Mouse (Mus musculus) embryonic facial prominence, embryonic 11.5 days (tissue): ENCODE measurements around the gene Lyl1. TPM values are rescaled to one million over a fixed set of nuclear protein-coding genes. Genes with fewer than 3 reads are reported as not detected.

Experiments used
- ATAC-seq: fragments of 200-750 bp; cut with Nextera tagmentation; replicated peaks from 2 replicates; pipeline ENCODE4 v1.8.0; 2017; ENCODE audit warnings: low read depth; ENCODE audit not compliant: insufficient number of reproducible peaks, low FRiP score, low TSS enrichment
- DNase-seq: peaks from one replicate; pipeline ENCODE4 v3.0.0-alpha.2; 2015; ENCODE audit warnings: low spot score
- H3K27ac ChIP-seq: fragments of 300-500 bp; sonication (generic); replicated peaks from 2 replicates; pipeline ENCODE4 v1.5.1; 2014; ENCODE audit warnings: mild to moderate bottlenecking, low read depth, low read length, control low read depth
- H3K27me3 ChIP-seq: fragments of 300-500 bp; sonication (generic); 2 replicates; pipeline ENCODE4 v1.6.1; 2014; ENCODE audit warnings: mild to moderate bottlenecking, low read length, moderate library complexity, mixed read lengths; ENCODE audit not compliant: control insufficient read depth, insufficient read depth
- H3K36me3 ChIP-seq: fragments of 300-500 bp; sonication (generic); replicated peaks from 2 replicates; pipeline ENCODE4 v1.6.1; 2014; ENCODE audit warnings: low read depth, mild to moderate bottlenecking, low read length, moderate library complexity, mixed read lengths; ENCODE audit not compliant: control insufficient read depth, insufficient read depth
- H3K4me1 ChIP-seq: fragments of 300-500 bp; sonication (generic); 2 replicates; pipeline ENCODE4 v1.6.1; 2014; ENCODE audit warnings: low read length, mixed read lengths; ENCODE audit not compliant: control insufficient read depth, insufficient read depth
- H3K4me2 ChIP-seq: fragments of 300-500 bp; sonication (generic); 2 replicates; pipeline ENCODE4 v1.6.1; 2014; ENCODE audit warnings: low read depth, mild to moderate bottlenecking, control low read depth, low read length, moderate library complexity
- H3K4me3 ChIP-seq: fragments of 300-500 bp; sonication (generic); 2 replicates; pipeline ENCODE4 v1.5.1; 2014; ENCODE audit warnings: low read depth, low read length, control low read depth
- H3K9ac ChIP-seq: fragments of 300-500 bp; sonication (generic); replicated peaks from 2 replicates; pipeline ENCODE4 v1.6.1; 2014; ENCODE audit warnings: mild to moderate bottlenecking, control low read depth, low read length
- H3K9me3 ChIP-seq: fragments of 300-500 bp; sonication (generic); replicated peaks from 2 replicates; pipeline ENCODE4 v1.6.1; 2016; ENCODE audit warnings: mild to moderate bottlenecking, low read length, inconsistent platforms, mixed read lengths; ENCODE audit not compliant: control insufficient read depth
- WGBS: fragments of 180-500 bp; shearing (Covaris S2); extraction: QIAGEN DNeasy Blood & Tissue Kit; methylation state at CpG from one replicate; pipeline ENCODE4 v1.1.7; 2014; 5-methylcytosine and 5-hydroxymethylcytosine counted together
- polyA plus RNA-seq: library from polyadenylated mRNA; unstranded; fragments of >200 nt; fragmentation: Nextera tagmentation; extraction: Ambion mirVana; gene quantifications from 2 replicates; pipeline ENCODE4 v1.2.1, GENCODE M21; 2014

Gene Lyl1
- polyA plus RNA-seq, 1 experiment from 2014 or later, result 4.6 TPM

GRCm38 (mm10) chr8:84752734-84753582 is 51.7 kb downstream of the Lyl1 start:
- Histone ChIP-seq H3K36me3 (no peaks in the 10 kb centered on the region), H3K4me3 (no peak overlapping the region), H3K4me1 (no peaks in the 10 kb centered on the region; the same call in 1 of the 2 replicates), H3K4me2 (no peak overlapping the region), H3K27ac (no peak overlapping the region), H3K9me3 (no peaks in the 10 kb centered on the region), H3K27me3 (peaks cover 75% of the 10 kb centered on the region), H3K9ac (no peak overlapping the region)
- DNase-seq (no peak), ATAC-seq (no peak)
- 72% methylated on average over 6 of the region's 6 CpGs for WGBS

Other genes with a start within 250 kb of the Lyl1 start
- 86.9 and 89.6 TPM in 2 replicates for gene Ier2, start 38.6 kb upstream of the Lyl1 start, polyA plus RNA-seq
- 61.5 and 64.7 TPM in 2 replicates for gene Trmt1, start 15.2 kb upstream of the Lyl1 start, polyA plus RNA-seq
- 21.0 and 21.1 TPM in 2 replicates for gene Nacc1, start 13.6 kb upstream of the Lyl1 start, polyA plus RNA-seq
- gene G430095P16Rik, start 21.6 kb downstream of the Lyl1 start, polyA plus RNA-seq, result 3.6 and 5.7 TPM in 2 replicates
- gene Nfix, start 98.9 kb downstream of the Lyl1 start, polyA plus RNA-seq, result 5.9 and 6.8 TPM in 2 replicates
- 3.6 and 3.8 TPM in 2 replicates for gene Dand5, start 121.4 kb downstream of the Lyl1 start, polyA plus RNA-seq
- gene Gadd45gip1, start 130.1 kb downstream of the Lyl1 start, polyA plus RNA-seq, result 41.5 and 42.3 TPM in 2 replicates
- gene Rad23a, start 139.2 kb downstream of the Lyl1 start, polyA plus RNA-seq, result 79.6 and 88.2 TPM in 2 replicates
- 815 and 826 TPM in 2 replicates for gene Calr, start 145.5 kb downstream of the Lyl1 start, polyA plus RNA-seq
- gene Farsa, start 155.5 kb downstream of the Lyl1 start, polyA plus RNA-seq, result 73.0 and 85.7 TPM in 2 replicates
- 89.2 and 89.9 TPM in 2 replicates for gene Syce2, start 170.7 kb downstream of the Lyl1 start, polyA plus RNA-seq
- 40.3 and 40.5 TPM in 2 replicates for gene Gcdh, start 192.5 kb downstream of the Lyl1 start, polyA plus RNA-seq
- gene Klf1, start 200.5 kb downstream of the Lyl1 start, polyA plus RNA-seq, result 11.1 and 14.4 TPM in 2 replicates
- gene Dnase2a, start 207.1 kb downstream of the Lyl1 start, polyA plus RNA-seq, result 5.5 and 7.2 TPM in 2 replicates
- 2.8 and 3.9 TPM in 2 replicates for gene Mast1, start 235.9 kb downstream of the Lyl1 start, polyA plus RNA-seq
- not detected in 2 replicates for gene Rtbdn, start 245.5 kb downstream of the Lyl1 start, polyA plus RNA-seq